Mouse (Mus musculus): ENCODE measurements around the gene Vars.

- TF ChIP-seq CTCF (IDR thresholded peaks at IDR 0.05; ENCODE audit: extremely low read depth, insufficient read depth, low read length): no peak
- no peak for TF ChIP-seq POLR2A (IDR thresholded peaks at IDR 0.05; ENCODE audit: extremely low read depth, insufficient read depth, low read length)
Measured at GRCm38 (mm10) chr17:35049561-35050016, 48.8 kb downstream of the Vars start, which contains the start of gene Clic1.

Data from cortical plate, adult 2 months (tissue).